Mouse (Mus musculus): ENCODE data around the gene Adgrd1.

DNA sequence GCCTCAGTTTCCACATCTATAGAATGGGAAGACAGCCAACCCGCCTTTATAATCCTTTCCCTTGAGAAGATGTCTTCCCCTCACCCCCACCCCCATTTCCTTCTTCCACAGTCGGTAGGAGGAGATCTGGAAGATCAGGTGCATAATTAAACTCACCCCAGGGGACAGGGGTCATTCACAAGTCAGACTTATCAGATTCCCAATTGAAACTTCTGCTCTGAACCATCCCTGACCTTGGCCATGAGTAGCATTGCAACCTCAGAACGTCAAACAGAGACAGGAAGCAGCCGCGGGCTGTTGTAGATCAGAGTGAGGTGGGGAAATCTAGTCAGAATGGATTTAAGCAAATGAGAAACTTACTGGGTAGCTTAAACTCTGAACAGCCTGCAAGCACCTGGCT is 46.3 kb downstream of the Adgrd1 start:
- no peak for TF ChIP-seq POLR2A (IDR thresholded peaks at IDR 0.05; ENCODE audit: insufficient read length, low read depth)
- TF ChIP-seq USF1 (IDR thresholded peaks at IDR 0.05; ENCODE audit: low read depth) = no peak
- TF ChIP-seq MYOD1 (IDR thresholded peaks at IDR 0.05; ENCODE audit: control insufficient read depth in 1 of 3, insufficient read length in 2 of 3, low read depth in 2 of 3) = no peak
- TF ChIP-seq MYOG (IDR thresholded peaks at IDR 0.05; ENCODE audit: control insufficient read depth in 1 of 3, insufficient read depth in 1 of 3, insufficient read length in 2 of 3, low read depth in 2 of 3) = no peak
- no peak for TF ChIP-seq MAX (IDR thresholded peaks at IDR 0.05; ENCODE audit: low read depth)
- TF ChIP-seq REST (IDR thresholded peaks at IDR 0.05; ENCODE audit: insufficient read depth, insufficient read length) = no peak
- no peak for TF ChIP-seq TCF3 (IDR thresholded peaks at IDR 0.05; ENCODE audit: insufficient read length, low read depth)
- no peak for TF ChIP-seq SRF (IDR thresholded peaks at IDR 0.05; ENCODE audit: control insufficient read depth, insufficient read length, low read depth)
